Mouse (Mus musculus) intestine, embryonic 15.5 days (tissue): ENCODE results near the gene Ssc5d. TPM values are rescaled to one million over a fixed set of nuclear protein-coding genes. Genes with fewer than 3 reads are reported as not detected.
A peak's percentile ranks its signal among the peaks of the same experiment; 100 is the strongest.
"Not testable (repeated sequence)": the region's sequence is repeated elsewhere in the genome, so short reads cannot be mapped to it uniquely, and the experiment has no call there.

Experiments used
- ATAC-seq: fragments of 200-750 bp; cut with Nextera tagmentation; 2 replicates; pipeline ENCODE4 v1.8.0; 2017; ENCODE audit warnings: moderate TSS enrichment, moderate library complexity
- H3K27ac ChIP-seq: fragments of 300-500 bp; sonication (generic); 2 replicates; pipeline ENCODE4 v1.5.1; 2015; ENCODE audit warnings: mild to moderate bottlenecking, inconsistent platforms
- H3K27me3 ChIP-seq: fragments of 300-500 bp; sonication (generic); replicated peaks from 2 replicates; pipeline ENCODE4 v1.6.1; 2015; ENCODE audit warnings: inconsistent platforms
- H3K36me3 ChIP-seq: fragments of 300-500 bp; sonication (generic); 2 replicates; pipeline ENCODE4 v1.6.1; 2015; ENCODE audit warnings: inconsistent platforms
- H3K4me1 ChIP-seq: fragments of 300-500 bp; sonication (generic); replicated peaks from 2 replicates; pipeline ENCODE4 v1.6.1; 2015; ENCODE audit warnings: inconsistent platforms
- H3K4me2 ChIP-seq: fragments of 300-500 bp; sonication (generic); replicated peaks from 2 replicates; pipeline ENCODE4 v1.6.1; 2015; ENCODE audit warnings: mild to moderate bottlenecking, inconsistent platforms
- H3K4me3 ChIP-seq: fragments of 300-500 bp; sonication (generic); replicated peaks from 2 replicates; pipeline ENCODE4 v1.5.1; 2015; ENCODE audit warnings: inconsistent platforms
- H3K9ac ChIP-seq: fragments of 300-500 bp; sonication (generic); 2 replicates; pipeline ENCODE4 v1.6.1; 2015; ENCODE audit warnings: inconsistent platforms
- H3K9me3 ChIP-seq: fragments of 300-500 bp; sonication (generic); 2 replicates; pipeline ENCODE4 v1.6.1; 2016; ENCODE audit warnings: inconsistent platforms
- WGBS: fragments of 180-500 bp; shearing (Covaris S2); methylation state at CpG from one replicate; pipeline ENCODE4 v1.1.7; 2015; 5-methylcytosine and 5-hydroxymethylcytosine counted together
- polyA plus RNA-seq: library from polyadenylated mRNA; unstranded; fragments of >200 nt; fragmentation: Nextera tagmentation; extraction: Ambion mirVana; gene quantifications from 2 replicates; pipeline ENCODE4 v1.2.1, GENCODE M21; 2015

Ssc5d gene
- polyA plus RNA-seq = 2.7 and 3.5 TPM in 2 replicates

- H3K27ac ChIP-seq = peak within 1 kb of the TSS; percentile 94
- peak within 1 kb of the TSS; percentile 20; the same call in 1 of the 2 replicates for H3K9ac ChIP-seq
- H3K4me3 ChIP-seq = no peak within 1 kb of the TSS
- ATAC-seq = peak; percentile 52
- no peaks in the 10 kb centered on the region for H3K27me3 ChIP-seq
- no peaks in the 10 kb centered on the region for H3K9me3 ChIP-seq
- H3K36me3 ChIP-seq = peaks cover 6% of the 10 kb centered on the region; the same call in 1 of the 2 replicates
- H3K4me2 ChIP-seq = peak within 1 kb of the TSS; percentile 67
- H3K4me1 ChIP-seq = peaks cover 46% of the 10 kb centered on the region
- 17% methylated on average over 6 of the region's 6 CpGs for WGBS
These were observed at the start of gene Ssc5d for GRCm38 (mm10) chr7:4925441-4926381. TSS of gene Ssc5d (plus strand) at chr7:4925785.

DNA sequence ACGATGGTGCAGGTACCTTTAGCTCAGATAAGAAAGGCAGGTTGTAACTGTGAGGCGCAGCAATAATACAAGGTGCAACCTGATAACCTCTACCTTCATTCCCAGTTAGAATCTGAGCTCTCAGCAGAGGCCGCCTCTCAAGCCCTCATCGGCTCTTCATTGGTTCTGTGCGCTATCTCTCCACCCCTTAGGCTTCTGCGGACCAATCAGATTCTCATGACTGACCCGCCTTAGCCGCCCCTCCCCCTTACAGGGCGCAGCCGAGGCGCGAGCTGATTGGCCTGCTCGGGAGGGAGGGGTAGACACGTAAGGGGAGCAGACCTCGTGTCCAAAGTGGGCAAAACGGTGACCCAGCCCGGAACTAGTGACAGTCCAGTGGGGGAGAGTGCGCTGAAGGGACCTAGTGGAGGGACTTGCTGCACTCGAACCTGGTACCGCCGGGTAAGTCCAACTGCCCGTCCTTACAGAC, 48.8 kb upstream of the Ssc5d start, which contains the start of gene Isoc2a:
Isoc2a (plus strand) TSS at position 401 of the 469 bp plus-strand sequence.
- Histone ChIP-seq H3K36me3 (no peaks in the 10 kb centered on the region), H3K9me3 (no peaks in the 10 kb centered on the region), H3K27ac (peak within 1 kb of the TSS; percentile 70), H3K27me3 (no peaks in the 10 kb centered on the region), H3K4me1 (peaks cover 11% of the 10 kb centered on the region), H3K9ac (peak within 1 kb of the TSS; percentile 67), H3K4me2 (peak within 1 kb of the TSS; percentile 83), H3K4me3 (peak within 1 kb of the TSS; percentile 60)
- under 1% methylated on average over 22 of the region's 22 CpGs for WGBS
- ATAC-seq = peak; percentile 100

GRCm38 (mm10) chr7:4877226-4877625, 48.4 kb upstream of the Ssc5d start:
- Histone ChIP-seq H3K4me3 (peak overlapping the region; percentile 60), H3K4me1 (peaks cover 11% of the 10 kb centered on the region), H3K27me3 (no peaks in the 10 kb centered on the region), H3K9me3 (no peaks in the 10 kb centered on the region), H3K4me2 (peak overlapping the region; percentile 83), H3K27ac (0 out of 2 replicates have a peak overlapping the region, but pooled peaks have one; percentile 61), H3K36me3 (no peaks in the 10 kb centered on the region), H3K9ac (peak overlapping the region; percentile 67)
- WGBS = 7% methylated on average over 11 of the region's 11 CpGs
- peak; percentile 23; the same call in 1 of the 2 replicates for ATAC-seq

DNA sequence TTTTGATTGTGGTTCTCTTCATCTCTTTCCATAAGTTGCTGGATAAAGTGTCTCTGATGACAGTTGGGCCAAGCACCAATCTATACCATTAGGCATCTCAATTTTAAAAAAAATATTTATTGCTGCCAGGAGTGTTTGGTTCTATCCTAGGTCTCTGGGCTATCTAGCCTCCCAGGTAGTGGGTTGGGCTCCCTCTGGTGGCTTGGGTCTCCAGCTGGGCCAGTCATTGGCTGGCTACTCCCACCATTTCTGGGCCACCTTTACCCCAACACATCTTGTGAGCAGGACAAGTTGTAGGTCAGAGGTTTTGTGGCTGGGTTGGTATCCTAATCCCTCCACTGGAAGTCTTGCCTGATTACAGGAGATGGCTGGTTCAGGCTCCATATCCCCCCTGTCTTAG, 47.4 kb upstream of the Ssc5d start:
- H3K27me3 ChIP-seq = no peaks in the 10 kb centered on the region
- no peaks in the 10 kb centered on the region for H3K9me3 ChIP-seq
- no peaks in the 10 kb centered on the region for H3K36me3 ChIP-seq
- peak overlapping the region; percentile 60; the same call in 1 of the 2 replicates for H3K4me3 ChIP-seq
- H3K4me2 ChIP-seq = peak overlapping the region; percentile 83
- H3K27ac ChIP-seq = no peak overlapping the region
- ATAC-seq = no peak
- H3K4me1 ChIP-seq = peaks cover 11% of the 10 kb centered on the region
- no peak overlapping the region for H3K9ac ChIP-seq

DNA sequence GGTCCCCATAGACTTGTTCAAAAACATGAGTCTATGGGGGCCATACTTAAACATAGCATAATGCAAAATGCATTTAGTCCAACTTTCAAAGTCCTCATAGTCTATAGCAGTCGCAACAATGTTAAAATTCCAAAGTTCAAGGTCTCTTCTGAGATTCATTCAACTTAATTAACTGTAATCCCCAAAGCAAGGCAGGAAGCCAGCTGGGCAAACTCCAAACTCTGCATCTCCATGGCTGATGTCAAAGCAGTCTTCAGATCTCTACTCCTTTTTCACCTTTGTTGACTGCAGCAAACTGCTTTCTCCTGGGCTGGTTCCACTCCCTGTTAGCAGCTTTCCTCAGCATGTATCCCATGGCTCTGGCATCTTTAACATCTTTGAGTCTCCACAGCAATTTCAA, 46.5 kb upstream of the Ssc5d start:
- not testable (repeated sequence) for H3K27me3 ChIP-seq, ATAC-seq, H3K4me2 ChIP-seq, H3K27ac ChIP-seq, H3K9ac ChIP-seq, H3K4me3 ChIP-seq, H3K36me3 ChIP-seq, H3K9me3 ChIP-seq
- WGBS = 81% methylated on average over 1 of the region's 1 CpGs
- H3K4me1 ChIP-seq = peaks cover 11% of the 10 kb centered on the region

DNA sequence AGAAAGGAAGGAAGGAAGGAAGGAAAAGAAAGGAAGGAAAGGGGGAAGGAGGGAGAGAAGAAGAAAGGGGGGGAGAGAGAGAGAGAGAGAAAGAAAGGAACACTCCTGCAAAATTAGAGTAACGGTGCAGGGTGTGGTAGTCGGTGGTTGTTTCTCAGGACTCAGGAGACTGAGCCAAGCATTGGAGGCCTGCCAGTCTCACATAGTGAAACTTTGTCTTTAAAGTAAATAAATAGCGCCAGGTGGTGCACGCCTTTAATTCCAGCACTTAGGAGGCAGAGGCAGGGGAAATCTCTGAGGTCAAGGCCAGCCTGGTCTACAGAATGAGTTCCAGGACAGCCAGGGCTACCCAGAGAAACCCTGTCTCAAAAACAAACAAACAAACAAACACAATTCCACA, 38.9 kb upstream of the Ssc5d start:
- H3K27me3 ChIP-seq = no peaks in the 10 kb centered on the region
- no peak for ATAC-seq
- H3K4me3 ChIP-seq = no peak overlapping the region
- WGBS = 38% methylated on average over 4 of the region's 4 CpGs
- H3K9ac ChIP-seq = no peak overlapping the region
- H3K4me2 ChIP-seq = no peak overlapping the region
- H3K27ac ChIP-seq = no peak overlapping the region
- H3K36me3 ChIP-seq = peaks cover 2% of the 10 kb centered on the region; the same call in 1 of the 2 replicates
- H3K9me3 ChIP-seq = no peaks in the 10 kb centered on the region
- no peaks in the 10 kb centered on the region for H3K4me1 ChIP-seq

DNA sequence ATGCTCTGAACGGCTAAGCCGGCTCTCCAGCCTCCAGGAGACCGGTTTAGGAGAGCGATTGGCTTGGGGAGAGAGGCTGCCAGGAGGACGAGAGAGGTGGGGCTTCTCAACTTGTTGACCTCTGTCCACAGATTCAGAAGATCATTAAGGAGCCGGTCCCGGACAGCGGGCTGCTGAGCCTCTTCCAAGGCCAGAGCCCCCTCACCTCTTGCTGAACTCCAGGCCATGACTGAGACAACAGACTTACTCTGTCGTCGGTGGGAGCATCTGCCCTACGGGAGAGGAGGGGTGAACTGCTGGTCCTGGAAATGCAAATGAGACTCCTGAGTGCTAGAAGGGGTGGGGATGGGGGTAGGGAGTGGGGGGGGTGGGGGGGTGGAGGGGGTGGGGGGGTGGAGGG, 30.4 kb upstream of the Ssc5d start:
- ATAC-seq = no peak

DNA sequence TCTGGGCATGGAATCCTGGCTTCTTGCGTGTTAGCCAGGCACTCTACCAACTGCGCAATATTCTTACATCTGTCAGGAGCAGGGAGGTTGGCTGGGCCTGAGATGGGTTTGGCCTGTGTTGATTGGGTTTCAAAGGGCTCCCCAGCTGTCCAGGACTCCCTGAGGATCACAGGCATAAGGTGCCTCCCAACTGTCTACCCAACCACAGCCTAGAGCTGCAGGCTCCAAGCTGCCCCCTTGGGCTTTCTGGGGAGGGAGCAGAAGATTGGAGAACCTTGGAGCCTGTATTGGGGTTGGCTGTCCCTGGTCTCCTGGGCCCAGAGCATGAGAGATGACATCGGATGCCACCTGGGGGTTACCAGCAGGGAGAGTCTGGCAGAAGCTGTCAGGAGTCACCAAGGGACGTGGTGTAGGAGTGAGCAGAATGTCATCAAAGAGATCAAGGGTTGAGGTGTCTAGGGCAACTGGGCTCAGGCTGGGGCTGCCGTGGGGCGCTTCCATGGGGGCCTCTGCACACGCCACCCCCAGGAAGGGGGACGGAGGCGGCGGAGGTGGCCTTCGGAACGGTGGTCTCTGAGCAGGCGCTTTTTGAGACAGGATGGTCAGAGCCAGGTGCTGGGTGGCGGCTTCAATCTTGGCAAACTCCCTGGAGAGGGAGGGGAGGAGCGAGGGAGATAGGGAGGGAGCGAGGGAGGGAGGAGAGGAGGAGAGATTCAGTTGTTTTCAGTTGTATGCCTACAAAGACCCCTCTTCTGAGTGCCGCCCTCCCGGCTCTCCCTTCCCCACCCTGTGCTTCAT, 26.5 kb upstream of the Ssc5d start:
- 21% methylated on average over 18 of the region's 18 CpGs for WGBS
- Histone ChIP-seq H3K27me3 (0 out of 2 replicates have a peak, but pooled peaks cover 4% of the 10 kb centered on the region), H3K9ac (no peak overlapping the region)

More for the DNA sequence above, 30.4 kb upstream of the Ssc5d start:
- H3K4me3 ChIP-seq = no peak overlapping the region
- no peak overlapping the region for H3K27ac ChIP-seq
- H3K4me1 ChIP-seq = peaks cover 6% of the 10 kb centered on the region; the same call in 1 of the 2 replicates
- no peaks in the 10 kb centered on the region for H3K9me3 ChIP-seq
- no peaks in the 10 kb centered on the region for H3K36me3 ChIP-seq
- no peak overlapping the region for H3K9ac ChIP-seq
- H3K27me3 ChIP-seq = 0 out of 2 replicates have a peak, but pooled peaks cover 4% of the 10 kb centered on the region
- H3K4me2 ChIP-seq = no peak overlapping the region
- 38% methylated on average over 10 of the region's 11 CpGs for WGBS

DNA sequence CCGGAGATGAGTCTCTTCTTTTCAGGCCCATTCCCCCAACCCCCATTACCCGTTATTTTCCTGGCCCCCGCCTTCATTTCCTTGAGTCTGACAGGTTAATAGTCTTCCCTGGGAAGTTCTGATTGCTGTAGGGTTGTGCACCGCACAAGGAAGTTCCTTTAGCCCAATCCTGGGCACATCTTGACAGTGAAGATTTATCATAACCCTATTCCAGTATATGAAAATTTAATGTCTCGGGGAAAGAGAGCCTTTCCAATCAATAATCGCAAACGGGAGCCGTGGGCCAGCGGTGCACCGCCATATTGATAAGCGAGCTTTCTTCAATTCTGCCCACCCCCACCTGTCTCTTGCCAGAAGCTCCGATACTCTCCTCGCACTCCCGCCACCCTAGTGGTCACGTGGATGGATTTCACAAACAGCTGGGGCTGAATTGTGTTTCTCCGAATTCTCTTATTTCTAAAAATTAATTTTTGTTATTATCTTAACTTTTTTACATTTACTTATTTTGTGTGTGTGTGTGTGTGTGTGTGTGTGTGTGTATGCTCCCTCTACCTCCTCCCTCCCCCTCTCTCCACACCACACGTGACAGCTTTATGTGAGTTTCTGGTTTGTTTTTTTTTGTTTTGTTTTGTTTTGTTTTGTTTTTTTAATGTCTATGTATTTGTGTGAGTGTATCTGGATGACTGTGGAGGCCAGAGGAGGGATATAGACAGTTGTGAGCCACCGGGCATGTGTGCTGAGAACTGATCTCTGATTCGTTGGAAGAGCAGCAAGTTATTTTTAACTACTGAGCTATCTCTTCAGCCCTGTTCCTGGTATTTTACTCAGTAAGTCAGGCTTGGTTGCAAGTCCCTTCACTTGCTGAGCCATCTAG, 25.7 kb upstream of the Ssc5d start:
- H3K4me1 ChIP-seq = peaks cover 6% of the 10 kb centered on the region; the same call in 1 of the 2 replicates
- H3K9me3 ChIP-seq = peaks cover 3% of the 10 kb centered on the region; the same call in 1 of the 2 replicates
- peak overlapping the region; percentile 54 for H3K4me2 ChIP-seq
- H3K27ac ChIP-seq = no peak overlapping the region
- ATAC-seq = peak; percentile 58
- H3K36me3 ChIP-seq = no peaks in the 10 kb centered on the region
- H3K9ac ChIP-seq = no peak overlapping the region
- H3K4me3 ChIP-seq = peak overlapping the region; percentile 23
- WGBS = 9% methylated on average over 19 of the region's 19 CpGs
- 0 out of 2 replicates have a peak, but pooled peaks cover 4% of the 10 kb centered on the region for H3K27me3 ChIP-seq

More for the DNA sequence above, 26.5 kb upstream of the Ssc5d start:
- peak overlapping the region; percentile 54 for H3K4me2 ChIP-seq
- ATAC-seq = peak; percentile 72
- H3K36me3 ChIP-seq = no peaks in the 10 kb centered on the region
- H3K4me3 ChIP-seq = peak overlapping the region; percentile 23
- H3K27ac ChIP-seq = no peak overlapping the region
- peaks cover 3% of the 10 kb centered on the region; the same call in 1 of the 2 replicates for H3K9me3 ChIP-seq
- peaks cover 6% of the 10 kb centered on the region; the same call in 1 of the 2 replicates for H3K4me1 ChIP-seq

GRCm38 (mm10) chr7:4900523-4900851, 25.1 kb upstream of the Ssc5d start:
- peak overlapping the region; percentile 54 for H3K4me2 ChIP-seq
- WGBS = 27% methylated on average over 11 of the region's 11 CpGs
- peaks cover 3% of the 10 kb centered on the region; the same call in 1 of the 2 replicates for H3K9me3 ChIP-seq
- no peak overlapping the region for H3K9ac ChIP-seq
- H3K27me3 ChIP-seq = 0 out of 2 replicates have a peak, but pooled peaks cover 4% of the 10 kb centered on the region
- H3K27ac ChIP-seq = no peak overlapping the region
- no peaks in the 10 kb centered on the region for H3K36me3 ChIP-seq
- H3K4me3 ChIP-seq = no peak overlapping the region
- H3K4me1 ChIP-seq = peaks cover 6% of the 10 kb centered on the region; the same call in 1 of the 2 replicates
- 0 out of 2 replicates have a peak, but pooled peaks have one; percentile 2 for ATAC-seq

DNA sequence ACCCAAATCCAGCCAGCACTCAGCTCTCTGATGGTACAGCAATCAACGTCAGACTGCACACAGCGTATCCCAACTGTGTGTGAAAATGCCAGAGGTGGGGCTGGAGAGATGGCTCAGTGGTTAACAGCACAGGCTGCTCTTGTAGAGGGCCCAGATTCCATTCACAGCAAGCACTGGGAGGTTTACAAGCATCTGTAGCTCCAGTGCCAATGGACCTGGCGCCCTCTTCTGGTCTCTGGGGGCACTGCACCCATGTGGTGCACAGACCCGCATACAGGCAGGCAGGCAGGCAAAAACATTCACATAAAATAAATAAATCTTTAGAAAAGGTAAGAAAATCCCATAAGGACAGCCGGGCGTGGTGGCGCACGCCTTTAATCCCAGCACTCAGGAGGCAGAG, 24.4 kb upstream of the Ssc5d start:
- no peak overlapping the region for H3K27ac ChIP-seq
- WGBS = 60% methylated on average over 8 of the region's 8 CpGs
- peaks cover 6% of the 10 kb centered on the region; the same call in 1 of the 2 replicates for H3K4me1 ChIP-seq
- no peak overlapping the region for H3K4me3 ChIP-seq
- H3K9ac ChIP-seq = no peak overlapping the region
- H3K36me3 ChIP-seq = no peaks in the 10 kb centered on the region
- peaks cover 3% of the 10 kb centered on the region; the same call in 1 of the 2 replicates for H3K9me3 ChIP-seq
- no peak overlapping the region for H3K4me2 ChIP-seq
- 0 out of 2 replicates have a peak, but pooled peaks cover 4% of the 10 kb centered on the region for H3K27me3 ChIP-seq
- ATAC-seq = no peak
